Mouse (Mus musculus) limb, embryonic 11.5 days (tissue): Measurements from ENCODE around the gene Ttc39b. TPM values are rescaled to one million over a fixed set of nuclear protein-coding genes. Genes with fewer than 3 reads are reported as not detected.

Experiments
- ATAC-seq: fragments of 200-750 bp; cut with Nextera tagmentation; 2 replicates; pipeline ENCODE4 v1.8.0; 2017; ENCODE audit warnings: low read depth; ENCODE audit not compliant: insufficient number of reproducible peaks, low FRiP score, low TSS enrichment
- DNase-seq: peaks from one replicate; pipeline ENCODE4 v3.0.0-alpha.2; 2015; ENCODE audit warnings: low spot score
- H3K27ac ChIP-seq: fragments of 300-500 bp; sonication (generic); replicated peaks from 2 replicates; pipeline ENCODE4 v1.5.1; 2014; ENCODE audit warnings: low read depth, mild to moderate bottlenecking, low read length
- H3K27me3 ChIP-seq: fragments of 300-500 bp; sonication (generic); 2 replicates; pipeline ENCODE4 v1.6.1; 2014; ENCODE audit warnings: mild to moderate bottlenecking, low read length, mixed read lengths; ENCODE audit not compliant: control insufficient read depth, insufficient read depth
- H3K36me3 ChIP-seq: fragments of 300-500 bp; sonication (generic); 2 replicates; pipeline ENCODE4 v1.6.1; 2014; ENCODE audit warnings: mild to moderate bottlenecking, low read length, moderate library complexity, mixed read lengths; ENCODE audit not compliant: control insufficient read depth, insufficient read depth
- H3K4me1 ChIP-seq: fragments of 300-500 bp; sonication (generic); 2 replicates; pipeline ENCODE4 v1.6.1; 2014; ENCODE audit warnings: low read length, mixed read lengths; ENCODE audit not compliant: control insufficient read depth, insufficient read depth
- H3K4me2 ChIP-seq: fragments of 300-500 bp; sonication (generic); 2 replicates; pipeline ENCODE4 v1.6.1; 2014; ENCODE audit warnings: low read depth, mild to moderate bottlenecking, moderate library complexity; ENCODE audit not compliant: severe bottlenecking
- H3K4me3 ChIP-seq: fragments of 300-500 bp; sonication (generic); 2 replicates; pipeline ENCODE4 v1.5.1; 2014; ENCODE audit warnings: low read depth, low read length
- H3K9ac ChIP-seq: fragments of 300-500 bp; sonication (generic); 2 replicates; pipeline ENCODE4 v1.6.1; 2014; ENCODE audit warnings: mild to moderate bottlenecking, low read length
- H3K9me3 ChIP-seq: fragments of 300-500 bp; sonication (generic); 2 replicates; pipeline ENCODE4 v1.6.1; 2016; ENCODE audit warnings: low read length; ENCODE audit not compliant: control insufficient read depth
- WGBS: fragments of 180-500 bp; shearing (Covaris S2); extraction: QIAGEN DNeasy Blood & Tissue Kit; methylation state at CpG from one replicate; pipeline ENCODE4 v1.1.7; 2014; 5-methylcytosine and 5-hydroxymethylcytosine counted together
- polyA plus RNA-seq: library from polyadenylated mRNA; unstranded; fragments of >200 nt; fragmentation: Nextera tagmentation; extraction: Ambion mirVana; gene quantifications from 2 replicates; pipeline ENCODE4 v1.2.1, GENCODE M21; 2014

The Ttc39b gene
- polyA plus RNA-seq, 1 experiment from 2014 or later = 2.2 TPM

- no peak for ATAC-seq
- H3K27me3 ChIP-seq = no peaks in the 10 kb centered on the region
- no peak overlapping the region for H3K27ac ChIP-seq
- H3K9ac ChIP-seq = no peak overlapping the region
- no peaks in the 10 kb centered on the region for H3K36me3 ChIP-seq
- DNase-seq = peak; percentile 43
- no peaks in the 10 kb centered on the region for H3K9me3 ChIP-seq
- WGBS = 50% methylated on average over 9 of the region's 9 CpGs
- no peak overlapping the region for H3K4me2 ChIP-seq
- H3K4me1 ChIP-seq = peaks cover 10% of the 10 kb centered on the region; the same call in 1 of the 2 replicates
- H3K4me3 ChIP-seq = no peak overlapping the region
Measured at GRCm38 (mm10) chr4:83170741-83171140, 153.3 kb downstream of the Ttc39b start.

Other genes starting within 250 kb of the Ttc39b start
- gene Snapc3, start 93.5 kb upstream of the Ttc39b start, polyA plus RNA-seq = 63.6 and 66.0 TPM in 2 replicates
- gene Psip1, start 162.2 kb upstream of the Ttc39b start, polyA plus RNA-seq = 313 and 341 TPM in 2 replicates
- gene Ccdc171, start 201.3 kb upstream of the Ttc39b start, polyA plus RNA-seq = 5.2 and 5.9 TPM in 2 replicates